Mouse (Mus musculus) adrenal gland, postnatal 36 days (tissue): ENCODE data around the gene Ldhb. TPM values are rescaled to one million over a fixed set of nuclear protein-coding genes. Genes with fewer than 3 reads are reported as not detected.

Source experiments
- total RNA-seq, 2 experiments: library from RNA; stranded (reverse); gene quantifications; 2 replicates each; pipeline ENCODE4 v1.2.3; 2021

Gene Ldhb
- total RNA-seq, 2 experiments from 2014 or later = 184 to 196 TPM

Other genes starting within 250 kb of the Ldhb start
- gene Iapp, start 209.5 kb downstream of the Ldhb start, total RNA-seq = not detected
- not detected for gene Slco1a5, start 185.0 kb downstream of the Ldhb start, total RNA-seq
- gene Pyroxd1, start 162.3 kb downstream of the Ldhb start, total RNA-seq = 10 to 100 TPM; 10.8 to 12.6 TPM
- 10 to 100 TPM; 14.5 to 20.2 TPM for gene Recql, start 120.9 kb downstream of the Ldhb start, total RNA-seq
- gene Golt1b, start 120.7 kb downstream of the Ldhb start, total RNA-seq = 10 to 100 TPM; 34.5 to 47.3 TPM
- gene Spx, start 94.5 kb downstream of the Ldhb start, total RNA-seq = under 1 TPM; 0.36 to 0.46 TPM
- gene Gys2, start 34.8 kb downstream of the Ldhb start, total RNA-seq = 1 to 10 TPM; 2.9 to 8.3 TPM
- gene Kcnj8, start 63.7 kb upstream of the Ldhb start, total RNA-seq = 10 to 100 TPM; 10.4 to 10.7 TPM
- 10 to 100 TPM; 19.5 to 20.5 TPM for gene Abcc9, start 194.4 kb upstream of the Ldhb start, total RNA-seq
- gene Cmas, start 248.7 kb upstream of the Ldhb start, total RNA-seq = 10 to 100 TPM; 28.9 to 33.3 TPM